Mouse (Mus musculus): ENCODE measurements at regions not wholly inside any gene's neighbourhood (a gene's known extent, or its start where the extent isn't known, plus 50 kb on each side); places are given as distances from the start of the nearest gene placed in this dataset.
"Not testable (repeated sequence)": the region's sequence is repeated elsewhere in the genome, so short reads cannot be mapped to it uniquely, and the experiment has no call there.

- no peak for DNase-seq (ENCODE audit: low spot score in 2 of 2)
Measured at GRCm38 (mm10) chr14:71113198-71113597, 513.6 kb upstream of the Fam160b2 start.

- no peak for DNase-seq (ENCODE audit: low spot score in 2 of 2)
Measured at GRCm38 (mm10) chr14:71104617-71105016, 505.0 kb upstream of the Fam160b2 start.

GRCm38 (mm10) chr14:71103955-71104354 lies 504.3 kb upstream of the Fam160b2 start:
- no peak for DNase-seq (ENCODE audit: low spot score in 2 of 2)

GRCm38 (mm10) chr14:71095661-71096422 lies 496.2 kb upstream of the Fam160b2 start:
- DNase-seq (ENCODE audit: low spot score in 2 of 2): no peak

GRCm38 (mm10) chr14:71092626-71093326 lies 493.1 kb upstream of the Fam160b2 start:
- peak in 1 of 2 experiments; percentile 11 for DNase-seq (ENCODE audit: low spot score in 2 of 2)

- no peak for DNase-seq (ENCODE audit: low spot score in 2 of 2)
Measured at GRCm38 (mm10) chr14:71085721-71086120, 486.1 kb upstream of the Fam160b2 start.

GRCm38 (mm10) chr14:71082327-71082726 lies 482.7 kb upstream of the Fam160b2 start:
- DNase-seq (ENCODE audit: low spot score in 2 of 2): no peak

- DNase-seq (ENCODE audit: low spot score in 2 of 2): no peak
Measured at GRCm38 (mm10) chr14:71075671-71076070, 476.0 kb upstream of the Fam160b2 start.

- DNase-seq (ENCODE audit: low spot score in 2 of 2): no peak
Measured at GRCm38 (mm10) chr14:71074019-71074418, 474.4 kb upstream of the Fam160b2 start.

- DNase-seq (ENCODE audit: low spot score in 2 of 2): no peak
Measured at GRCm38 (mm10) chr14:71065669-71066068, 466.0 kb upstream of the Fam160b2 start.

GRCm38 (mm10) chr14:71056601-71057000 lies 457.0 kb upstream of the Fam160b2 start:
- no peak for DNase-seq (ENCODE audit: low spot score in 2 of 2)

GRCm38 (mm10) chr14:71055480-71055879 lies 455.8 kb upstream of the Fam160b2 start:
- DNase-seq (ENCODE audit: low spot score in 2 of 2): no peak

- DNase-seq (ENCODE audit: low spot score in 2 of 2): no peak
Measured at GRCm38 (mm10) chr14:71053788-71054641, 454.4 kb upstream of the Fam160b2 start.

- no peak for DNase-seq (ENCODE audit: low spot score in 2 of 2)
Measured at GRCm38 (mm10) chr14:71047096-71047495, 447.5 kb upstream of the Fam160b2 start.

- not testable (repeated sequence) for DNase-seq (ENCODE audit: low spot score in 2 of 2)
Measured at GRCm38 (mm10) chr14:71043879-71044770, 444.5 kb upstream of the Fam160b2 start.

- DNase-seq (ENCODE audit: low spot score in 2 of 2): no peak
Measured at GRCm38 (mm10) chr14:71036620-71037019, 437.0 kb upstream of the Fam160b2 start.

GRCm38 (mm10) chr14:71033586-71033985 lies 434.0 kb upstream of the Fam160b2 start:
- no peak for DNase-seq (ENCODE audit: low spot score in 2 of 2)

- no peak for DNase-seq (ENCODE audit: low spot score in 2 of 2)
Measured at GRCm38 (mm10) chr14:71030164-71030880, 430.7 kb upstream of the Fam160b2 start.
